In genomic region chr7:34812531-34813111, GRCm38 (mm10) we compare ENCODE assay signal across 8 mouse cellular contexts. TPM values are rescaled to one million over a fixed set of nuclear protein-coding genes. Genes with fewer than 3 reads are reported as not detected.
A peak's percentile ranks its signal among the peaks of the same experiment; 100 is the strongest.
DNase-seq lines count a peak whose midpoint lies in the region; ATAC-seq lines count a peak whose summit lies in the region.

Gene Chst8, minus strand, starts transcription at chr7:34812711.

- H3K9me3 ChIP-seq in intestine, embryonic 14.5 days (ENCODE audit: control insufficient read depth, low read length), result no peaks in the 10 kb centered on the region

- peak within 1 kb of the TSS; percentile 61 for H3K4me2 ChIP-seq in intestine, embryonic 14.5 days (ENCODE audit: low read length)

- DNase-seq in adrenal gland, postnatal 14 days, result peak; percentile 94
- peak; percentile 82 for DNase-seq in embryo, embryonic 10.5 days (ENCODE audit: low spot score)
- peak; percentile 76 to 81 for DNase-seq in gastrocnemius, postnatal 36 days
- peak; percentile 88 for DNase-seq in intestine, embryonic 14.5 days (ENCODE audit: low spot score)
- peak; percentile 66 to 69 for DNase-seq in left cerebral cortex, adult 8-10 months (ENCODE audit: low spot score in 2 of 2)
- peak; percentile 73 for DNase-seq in lung, postnatal 25 days (ENCODE audit: low spot score)
- peak; percentile 71 to 73 for DNase-seq in right cerebral cortex, adult 2 months (ENCODE audit: low spot score in 2 of 2)

- H3K27me3 ChIP-seq in intestine, embryonic 14.5 days (replicated peaks; ENCODE audit: control insufficient read depth, insufficient read depth, low read length), result peaks cover 51% of the 10 kb centered on the region

- peak within 1 kb of the TSS; percentile 53 for H3K4me3 ChIP-seq in intestine, embryonic 14.5 days (ENCODE audit: low read depth, low read length)

- peak; percentile 83 for ATAC-seq in intestine, embryonic 14.5 days (replicated peaks; ENCODE audit: low FRiP score, low TSS enrichment, low read depth)
- ATAC-seq in erythroid progenitor cell, adult 5-6 weeks (replicated peaks; ENCODE audit: low FRiP score, poor library complexity, severe bottlenecking), result no peak

- peaks cover 9% of the 10 kb centered on the region for H3K4me1 ChIP-seq in intestine, embryonic 14.5 days (replicated peaks; ENCODE audit: control insufficient read depth, insufficient read depth, low read length)

- peak within 1 kb of the TSS; percentile 31; the same call in 1 of the 2 replicates for H3K9ac ChIP-seq in intestine, embryonic 14.5 days (ENCODE audit: low read length)

- intact Hi-C loops in gastrocnemius, postnatal 36 days (cut with DNase I), result no loop called here

- no peaks in the 10 kb centered on the region for H3K36me3 ChIP-seq in intestine, embryonic 14.5 days (ENCODE audit: control insufficient read depth, insufficient read depth, low read length)

- under 1% methylated on average over 64 of the region's 65 CpGs for WGBS in intestine, embryonic 14.5 days

- no peak within 1 kb of the TSS for H3K27ac ChIP-seq in intestine, embryonic 14.5 days (ENCODE audit: low read depth)

RNA-seq across cellular contexts. Expression of gene Chst8, which starts in this region (rescaled TPM):
- 3.8 and 7.0 TPM in 2 replicates for total RNA-seq in adrenal gland, postnatal 14 days (2021)
- total RNA-seq in gastrocnemius, postnatal 36 days (2021), result under 1 TPM; 0.44 to 0.69 TPM
- 2.8 and 4.3 TPM in 2 replicates for polyA plus RNA-seq in intestine, embryonic 14.5 days (2014; fragmentation: Nextera tagmentation; extraction: Ambion mirVana)
- 10 to 100 TPM; 14.6 to 19.4 (median 17.7) TPM for total RNA-seq in left cerebral cortex, adult 8-10 months (2022)
- total RNA-seq in erythroid progenitor cell, adult 5-6 weeks (2015; ENCODE audit: low replicate concordance), result not detected in 2 replicates
- not detected in 2 replicates for total RNA-seq in erythroid progenitor cell, adult 5-6 weeks (2017; ENCODE audit: low replicate concordance)

Comparison
In these comparisons a context has a peak if more than half of its experiments do, and no peak if none do; other contexts are left out.
1. Peak in DNase-seq in gastrocnemius, postnatal 36 days; RNA of the gene not detected or under 1 TPM.